Mouse (Mus musculus): ENCODE measurements at regions not wholly inside any gene's neighbourhood (a gene's known extent, or its start where the extent isn't known, plus 50 kb on each side); places are given as distances from the start of the nearest gene placed in this dataset.
A peak's percentile ranks its signal among the peaks of the same experiment; 100 is the strongest.
"Not testable (repeated sequence)": the region's sequence is repeated elsewhere in the genome, so short reads cannot be mapped to it uniquely, and the experiment has no call there.

DNA sequence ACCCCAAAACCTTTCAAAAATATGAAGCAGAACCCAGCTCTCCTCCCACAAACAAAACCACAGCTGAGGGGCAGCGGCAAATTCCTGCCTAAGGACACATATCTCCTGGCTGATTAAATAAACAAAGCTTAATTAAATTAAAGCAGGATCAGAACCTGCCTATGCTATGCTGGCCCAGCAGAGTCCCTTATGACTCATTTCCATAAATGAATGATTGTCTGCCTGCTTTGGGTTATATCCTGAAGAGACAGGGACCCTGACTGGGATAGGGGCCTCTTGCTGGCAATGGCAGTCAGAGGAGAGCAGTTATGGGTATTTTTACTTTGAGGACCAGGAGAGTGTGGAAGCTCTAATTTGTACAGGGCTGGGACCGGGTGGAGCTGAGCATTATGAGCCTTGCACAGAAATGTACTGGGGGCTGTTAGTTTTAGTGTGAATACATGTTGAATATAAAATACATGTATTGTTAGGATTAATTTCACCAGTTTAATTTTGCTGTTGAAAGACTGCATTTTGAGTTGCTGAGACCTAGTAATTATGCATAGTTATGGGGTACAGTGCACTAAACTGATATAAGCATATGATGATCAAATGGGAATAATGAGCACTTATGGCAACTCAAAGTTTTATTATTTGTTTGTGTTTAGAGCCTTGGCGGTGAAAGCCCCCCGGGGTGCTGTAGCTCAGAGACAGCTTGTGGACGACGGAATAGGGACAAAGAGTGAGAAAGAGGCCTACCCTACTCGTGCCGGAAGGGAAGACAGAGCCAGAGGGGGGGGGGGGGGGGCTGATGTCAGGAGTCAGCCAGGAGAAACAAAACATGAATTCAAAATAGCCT is 156.7 kb downstream of the Cartpt start:
- no peak for DNase-seq (ENCODE audit: low spot score in 2 of 2)

DNA sequence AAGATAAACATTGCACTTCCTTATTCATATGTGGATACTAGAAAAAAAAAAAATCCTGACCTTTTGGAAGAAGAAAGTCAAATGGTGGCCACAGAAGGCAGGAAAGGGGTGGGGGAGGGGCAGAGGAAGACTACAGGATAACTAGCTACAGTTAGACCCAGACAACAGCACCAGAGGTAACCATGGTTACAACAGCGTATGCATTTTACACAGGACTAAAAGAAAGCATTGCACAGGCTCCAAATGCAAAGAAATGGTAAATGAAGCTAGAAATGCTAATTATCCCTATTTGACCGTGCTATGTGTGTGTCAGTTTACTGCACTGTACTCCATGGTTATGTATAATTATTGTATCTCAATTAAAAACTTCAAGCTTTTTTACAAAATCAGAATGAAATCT is 158.4 kb downstream of the Cartpt start:
- DNase-seq (ENCODE audit: low spot score in 2 of 2) = no peak

DNA sequence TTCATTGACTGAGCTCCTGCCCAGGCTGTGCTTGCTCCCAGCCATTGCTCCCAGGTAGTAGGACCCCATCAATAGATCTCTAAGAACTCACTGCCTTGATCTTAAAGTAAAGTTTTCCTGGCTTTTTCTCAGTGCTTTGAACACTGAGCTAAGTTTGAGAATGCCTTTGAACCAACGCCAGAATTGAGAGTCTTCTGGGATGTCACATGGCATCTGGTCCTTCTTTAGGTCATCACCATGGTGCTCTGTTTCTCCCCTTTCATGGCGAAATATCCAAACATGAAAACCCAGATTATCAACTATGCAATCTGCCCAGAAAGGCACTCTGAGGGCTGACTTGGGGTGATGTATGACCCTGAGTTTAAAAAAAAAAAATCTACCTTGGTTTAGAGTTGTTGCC is 158.9 kb downstream of the Cartpt start:
- DNase-seq (ENCODE audit: low spot score in 2 of 2) = no peak

DNA sequence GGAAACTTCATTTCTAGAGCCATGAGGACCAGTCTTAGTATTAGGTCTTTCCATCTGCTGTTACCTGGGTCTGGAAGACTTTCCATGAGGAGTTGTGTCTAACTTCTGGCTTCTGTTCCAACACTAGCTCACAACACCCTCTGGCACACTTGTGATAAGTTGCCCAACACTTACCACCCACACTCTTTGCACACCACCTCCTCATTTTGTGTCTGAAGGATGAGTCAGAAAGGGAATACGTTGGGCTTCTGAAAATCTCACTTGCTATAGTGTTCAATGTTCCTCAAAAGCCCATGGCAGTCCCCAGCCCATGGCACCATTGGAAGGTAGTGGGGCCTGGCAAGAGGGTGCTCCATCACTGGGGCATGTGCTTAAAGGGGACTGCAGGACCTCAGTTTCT is 161.5 kb downstream of the Cartpt start:
- no peak for DNase-seq (ENCODE audit: low spot score in 2 of 2)

- DNase-seq (ENCODE audit: low spot score in 2 of 2) = no peak
Measured at GRCm38 (mm10) chr13:99737271-99737670, 163.6 kb downstream of the Cartpt start.

DNA sequence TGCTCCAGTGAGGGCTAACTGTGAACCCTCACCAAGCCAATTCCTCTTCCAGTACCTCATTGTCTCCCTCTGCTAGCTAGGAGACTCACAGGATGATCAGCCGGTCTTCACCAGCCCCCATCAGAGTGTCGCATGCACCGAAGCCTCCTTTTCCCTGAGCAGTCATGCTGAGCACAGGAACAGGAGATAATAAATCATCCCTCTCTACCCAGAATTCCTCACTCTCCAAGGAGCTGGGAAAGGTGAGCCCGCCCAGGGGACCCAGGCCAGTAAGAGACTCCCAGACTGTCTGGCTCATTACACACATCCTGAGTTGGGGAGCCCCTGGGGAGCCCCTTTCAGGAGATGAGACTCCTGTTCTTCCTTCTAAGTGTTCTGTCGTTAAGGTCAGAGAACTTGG is 171.7 kb downstream of the Cartpt start:
- no peak for DNase-seq (ENCODE audit: low spot score in 2 of 2)

DNA sequence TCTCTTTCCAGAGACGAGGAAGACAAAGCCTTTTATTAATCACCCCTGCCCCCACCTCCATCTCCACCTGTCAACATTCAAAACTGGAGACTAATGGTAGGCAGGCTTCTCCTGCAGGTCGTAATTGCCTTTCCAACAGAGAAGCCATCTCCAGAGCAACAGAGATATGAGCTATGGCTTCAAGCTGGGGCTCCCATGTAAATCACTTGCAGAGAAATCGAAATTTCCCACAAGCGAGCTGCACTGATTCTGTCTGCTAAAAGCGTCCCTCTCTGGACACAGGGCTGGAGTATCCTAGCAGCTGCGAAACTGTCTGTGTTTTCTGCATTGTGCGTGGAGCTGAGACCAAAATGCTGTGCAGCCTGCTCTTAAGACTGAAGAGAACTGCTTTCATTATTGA is 176.6 kb downstream of the Cartpt start:
- no peak for DNase-seq (ENCODE audit: low spot score in 2 of 2)

DNA sequence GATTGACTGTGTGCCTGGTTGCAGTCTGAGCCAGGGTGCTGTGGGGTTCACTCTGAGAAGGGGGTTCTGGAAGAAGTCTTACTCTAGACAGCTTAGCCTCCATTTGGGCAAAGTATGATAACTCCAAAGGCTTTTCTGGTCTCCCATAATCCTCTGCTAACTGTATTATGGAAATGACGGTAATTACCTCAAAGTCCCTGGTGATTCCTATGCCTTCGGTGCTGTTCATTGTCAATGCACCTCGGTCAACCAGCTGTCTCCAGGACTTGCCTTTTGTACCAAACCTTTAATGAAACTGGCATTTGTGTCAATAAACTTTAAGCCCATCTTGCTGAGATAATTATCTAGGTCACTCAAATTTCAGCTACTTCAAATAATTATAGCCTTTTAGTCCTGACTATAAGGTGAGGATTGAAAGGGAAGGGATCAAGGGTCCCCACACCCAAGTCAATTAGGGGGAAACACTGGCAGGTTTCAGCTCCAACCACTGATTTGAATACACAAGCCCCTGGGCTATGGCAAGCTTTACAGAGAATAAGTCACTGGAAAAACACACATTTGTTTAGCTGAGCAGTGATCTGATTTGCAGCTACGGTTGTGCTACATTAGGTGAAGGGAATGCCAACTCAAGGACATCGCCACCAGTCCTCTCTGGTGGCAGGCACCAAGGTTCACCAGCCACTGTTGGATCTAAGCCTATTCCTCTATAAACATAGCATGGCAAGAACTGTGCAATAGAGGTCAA is 177.5 kb downstream of the Cartpt start:
- DNase-seq (ENCODE audit: low spot score in 2 of 2) = no peak

DNA sequence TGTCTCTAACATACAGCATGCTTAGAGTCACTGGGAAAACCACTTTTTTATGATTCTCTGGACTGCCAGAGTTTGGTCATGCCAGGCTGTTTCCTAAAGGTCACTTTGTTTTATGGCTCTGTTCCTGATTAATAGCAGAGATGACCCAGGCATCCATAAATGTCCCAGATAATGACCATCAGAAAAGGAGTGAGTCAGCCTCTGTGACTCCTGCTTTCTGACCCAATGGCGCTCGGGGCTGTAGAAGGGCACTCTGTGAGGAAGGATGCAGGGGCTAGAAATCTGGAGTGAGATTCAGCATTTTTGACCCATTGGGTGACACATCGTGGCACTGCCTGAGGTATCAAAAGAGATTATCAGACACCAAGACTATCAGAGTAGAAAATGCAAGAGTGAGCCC is 180.3 kb downstream of the Cartpt start:
- no peak for DNase-seq (ENCODE audit: low spot score in 2 of 2)

DNA sequence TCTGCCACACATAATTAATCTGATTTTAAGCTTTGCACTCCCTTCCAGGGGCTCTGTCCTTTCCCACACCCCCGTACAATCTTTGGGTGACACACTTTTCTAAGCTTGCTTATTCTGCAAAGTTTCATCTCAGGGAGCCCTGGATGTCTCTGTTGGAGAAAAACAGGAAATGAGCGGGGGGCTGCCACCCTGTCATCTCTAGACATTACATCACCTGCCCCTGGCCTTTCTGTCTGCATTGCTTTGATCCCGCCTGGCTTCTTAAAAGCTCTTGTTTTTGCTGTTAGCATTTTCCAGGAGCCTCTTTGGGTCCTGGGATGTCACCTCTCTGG is 180.2 kb upstream of the Map1b start:
- no peak for DNase-seq (ENCODE audit: low spot score in 2 of 2)

- DNase-seq (ENCODE audit: low spot score in 2 of 2) = no peak
Measured at GRCm38 (mm10) chr13:99695874-99696558, 179.7 kb upstream of the Map1b start.

DNA sequence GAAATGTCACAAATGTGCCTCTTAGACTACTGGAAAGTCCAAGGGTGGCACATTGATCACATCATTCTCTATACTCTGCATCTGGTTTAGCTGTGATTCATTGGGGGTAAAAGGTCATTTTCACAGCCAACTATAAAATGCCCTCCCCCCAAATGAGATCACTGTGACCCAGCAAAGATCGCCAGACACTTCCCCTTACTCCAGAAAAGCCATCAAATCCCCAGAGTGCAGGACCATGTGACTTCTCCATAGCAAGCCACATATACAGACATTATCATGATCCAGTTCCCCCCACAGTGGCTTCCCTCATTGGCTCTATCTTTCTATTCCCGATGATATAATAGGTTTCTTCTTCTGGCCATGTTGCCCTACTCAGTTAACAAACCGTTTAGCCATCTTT is 163.6 kb upstream of the Map1b start:
- DNase-seq (ENCODE audit: low spot score in 2 of 2) = no peak

- no peak for DNase-seq (ENCODE audit: low spot score in 2 of 2)
Measured at GRCm38 (mm10) chr13:99679430-99679829, 163.1 kb upstream of the Map1b start.

GRCm38 (mm10) chr13:99676393-99676792 is 160.1 kb upstream of the Map1b start:
- DNase-seq (ENCODE audit: low spot score in 2 of 2) = no peak

DNA sequence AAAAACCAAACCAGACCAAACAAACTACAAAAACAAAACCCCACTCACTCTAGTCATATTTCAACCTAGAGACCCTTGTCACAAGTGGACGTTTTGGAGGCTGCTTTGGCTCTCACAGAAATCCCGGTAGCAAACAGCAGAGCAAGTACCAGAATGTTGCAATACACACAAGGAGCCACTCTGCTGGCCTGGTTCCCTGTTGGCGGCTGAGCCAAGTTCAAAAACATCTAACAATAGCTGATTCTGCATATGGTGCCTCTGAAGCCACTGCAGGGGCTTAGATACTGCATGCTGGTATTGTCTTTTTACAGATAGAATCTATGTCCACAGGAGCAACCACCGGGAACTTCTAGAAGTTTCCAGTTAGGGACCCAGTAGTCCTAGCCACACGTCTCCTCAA is 159.6 kb upstream of the Map1b start:
- DNase-seq (ENCODE audit: low spot score in 2 of 2) = peak in 1 of 2 experiments; percentile 13

DNA sequence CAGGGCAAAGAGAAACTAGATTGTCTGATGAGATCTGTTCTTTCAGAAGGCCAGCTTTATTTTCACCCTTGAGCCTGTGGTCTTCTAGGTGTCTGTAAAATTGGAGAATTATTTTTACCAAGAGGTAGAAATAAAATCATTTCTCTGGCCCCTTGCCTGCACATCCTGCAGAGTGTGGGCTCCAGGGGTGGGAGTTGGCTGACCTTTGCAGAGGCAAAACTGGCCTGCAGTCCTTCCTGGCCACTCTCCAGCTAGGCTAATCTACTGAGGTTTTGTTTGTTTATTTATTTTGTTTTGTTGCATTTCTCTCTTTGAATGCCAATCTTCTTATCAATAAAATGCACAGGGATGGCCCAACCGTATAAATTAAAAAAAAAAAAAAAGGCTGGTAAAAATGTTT is 156.4 kb upstream of the Map1b start:
- no peak for DNase-seq (ENCODE audit: low spot score in 2 of 2)

DNA sequence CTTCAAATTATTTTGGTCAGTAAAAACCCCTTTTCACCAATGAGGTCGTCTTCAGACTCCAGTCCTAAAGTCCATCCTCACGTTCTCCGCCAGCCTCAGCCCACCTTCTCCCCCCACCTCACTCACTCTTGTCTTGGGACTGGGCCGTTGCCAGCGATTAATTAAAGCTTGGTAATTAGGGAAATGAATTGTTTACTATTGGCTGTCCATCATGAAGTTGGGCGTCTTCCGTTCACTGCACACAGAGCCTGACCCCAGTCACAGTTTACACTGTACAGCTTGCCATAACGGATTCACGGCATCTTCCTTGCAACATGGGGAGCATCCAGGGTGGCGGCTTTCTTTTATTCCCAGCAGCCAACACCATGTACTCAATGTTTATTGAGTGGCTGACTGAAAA is 155.4 kb upstream of the Map1b start:
- no peak for DNase-seq (ENCODE audit: low spot score in 2 of 2)

DNA sequence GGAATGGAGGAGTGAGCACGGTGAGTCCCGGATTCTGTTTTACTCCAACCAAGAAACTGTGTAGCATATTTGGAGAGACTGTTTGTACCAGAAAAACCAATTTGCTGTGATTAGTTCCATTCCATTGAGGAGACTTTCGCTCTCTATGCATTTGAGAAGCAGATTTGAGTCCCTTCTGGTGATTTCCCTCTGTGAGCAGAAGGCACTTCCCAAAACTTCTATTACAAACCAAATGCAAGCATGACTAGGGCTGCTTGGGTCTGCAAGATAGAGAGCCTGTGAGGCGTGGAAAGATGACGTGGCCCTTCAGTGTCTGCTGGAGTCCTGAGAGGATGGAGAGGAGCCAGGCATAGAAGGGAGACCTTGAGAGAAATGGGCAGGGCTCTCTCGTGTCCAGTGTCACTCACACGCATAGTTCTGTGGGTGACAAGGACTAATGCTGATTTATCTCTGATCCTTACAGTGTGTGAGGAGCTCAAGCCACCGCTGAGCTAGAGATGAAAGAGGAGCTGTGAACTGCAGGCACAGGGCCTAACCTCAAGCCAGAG is 153.7 kb upstream of the Map1b start:
- no peak for DNase-seq (ENCODE audit: low spot score in 2 of 2)

DNA sequence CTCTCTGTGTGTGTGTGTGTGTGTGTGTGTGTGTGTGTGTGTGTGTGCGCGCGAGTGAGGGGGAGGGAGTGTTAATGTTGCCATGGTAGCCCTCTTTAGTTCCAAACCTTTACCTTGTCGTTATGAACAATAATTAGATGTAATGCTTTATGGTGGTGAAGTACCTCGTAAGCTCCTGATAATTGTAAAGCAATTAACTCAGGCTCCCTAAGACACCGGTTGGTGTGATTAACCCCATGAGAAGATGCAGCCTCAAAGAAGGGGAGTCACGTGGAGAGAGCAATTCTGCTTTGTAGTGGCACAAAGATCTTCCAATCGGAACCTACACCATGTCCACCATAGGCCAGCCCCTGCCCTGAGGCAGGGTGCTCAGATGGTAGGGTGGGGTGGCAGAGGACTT is 152.3 kb upstream of the Map1b start:
- DNase-seq (ENCODE audit: low spot score in 2 of 2) = no peak

GRCm38 (mm10) chr13:99666086-99666485 is 149.7 kb upstream of the Map1b start:
- no peak for DNase-seq (ENCODE audit: low spot score in 2 of 2)

- DNase-seq (ENCODE audit: low spot score in 2 of 2) = not testable (repeated sequence)
Measured at GRCm38 (mm10) chr13:99663422-99663821, 147.1 kb upstream of the Map1b start.

DNA sequence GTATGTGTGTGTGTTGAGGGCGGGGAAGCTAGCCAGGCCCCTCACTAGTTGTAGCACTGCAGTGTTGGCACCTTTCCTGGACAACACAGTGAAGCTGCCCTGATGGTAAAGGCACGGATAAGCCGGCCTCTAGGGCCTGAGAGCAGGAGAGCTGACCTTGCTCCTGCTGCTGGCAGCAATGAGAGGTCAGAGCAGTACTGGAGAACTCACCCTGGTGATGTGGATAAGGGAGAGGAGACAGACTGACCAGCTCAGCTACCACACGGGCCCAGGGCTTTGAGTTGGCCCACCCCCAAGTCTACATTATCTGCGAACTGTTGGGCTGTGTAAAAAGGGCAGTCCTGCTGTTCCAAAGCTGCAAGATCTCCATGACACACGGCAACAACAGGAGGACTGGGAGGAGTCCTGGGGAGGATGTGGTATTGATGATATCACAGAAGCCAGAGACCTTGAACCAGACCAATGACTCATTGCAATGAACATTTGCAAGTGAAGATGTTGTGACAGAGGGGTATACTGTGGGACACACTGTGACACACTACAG is 131.4 kb upstream of the Map1b start:
- DNase-seq (ENCODE audit: low spot score in 2 of 2) = no peak

All from gastrocnemius, postnatal 4 days (tissue).